Mouse (Mus musculus) neural tube, embryonic 15.5 days (tissue): ENCODE data around the gene Gnrhr. TPM values are rescaled to one million over a fixed set of nuclear protein-coding genes. Genes with fewer than 3 reads are reported as not detected.

Experiments used
- ATAC-seq: fragments of 200-750 bp; cut with Nextera tagmentation; 2 replicates; pipeline ENCODE4 v1.8.0; 2017; ENCODE audit warnings: mild to moderate bottlenecking, moderate TSS enrichment, moderate library complexity; ENCODE audit not compliant: low FRiP score
- H3K27ac ChIP-seq: fragments of 300-500 bp; sonication (generic); replicated peaks from 2 replicates; pipeline ENCODE4 v1.5.1; 2015; ENCODE audit warnings: mild to moderate bottlenecking, inconsistent platforms
- H3K27me3 ChIP-seq: fragments of 300-500 bp; sonication (generic); replicated peaks from 2 replicates; pipeline ENCODE4 v1.6.1; 2015; ENCODE audit warnings: inconsistent platforms
- H3K36me3 ChIP-seq: fragments of 300-500 bp; sonication (generic); 2 replicates; pipeline ENCODE4 v1.6.1; 2015; ENCODE audit warnings: inconsistent platforms
- H3K4me1 ChIP-seq: fragments of 300-500 bp; sonication (generic); 2 replicates; pipeline ENCODE4 v1.6.1; 2015; ENCODE audit warnings: inconsistent platforms
- H3K4me2 ChIP-seq: fragments of 300-500 bp; sonication (generic); 2 replicates; pipeline ENCODE4 v1.6.1; 2015; ENCODE audit warnings: inconsistent platforms, mild to moderate bottlenecking, moderate library complexity
- H3K4me3 ChIP-seq: fragments of 300-500 bp; sonication (generic); replicated peaks from 2 replicates; pipeline ENCODE4 v1.5.1; 2015; ENCODE audit warnings: mild to moderate bottlenecking, inconsistent platforms
- H3K9ac ChIP-seq: fragments of 300-500 bp; sonication (generic); replicated peaks from 2 replicates; pipeline ENCODE4 v1.6.1; 2015; ENCODE audit warnings: mild to moderate bottlenecking, inconsistent platforms
- H3K9me3 ChIP-seq: fragments of 300-500 bp; sonication (generic); replicated peaks from 2 replicates; pipeline ENCODE4 v1.6.1; 2016; ENCODE audit warnings: inconsistent platforms
- WGBS: fragments of 180-500 bp; shearing (Covaris S2); methylation state at CpG from one replicate; pipeline ENCODE4 v1.1.7; 2015; ENCODE audit warnings: mixed read lengths; 5-methylcytosine and 5-hydroxymethylcytosine counted together
- polyA plus RNA-seq: library from polyadenylated mRNA; unstranded; fragments of >200 nt; fragmentation: Nextera tagmentation; extraction: Ambion mirVana; gene quantifications from 2 replicates; pipeline ENCODE4 v1.2.1, GENCODE M21; 2015

Gnrhr gene
- not detected in 2 replicates for polyA plus RNA-seq

DNA sequence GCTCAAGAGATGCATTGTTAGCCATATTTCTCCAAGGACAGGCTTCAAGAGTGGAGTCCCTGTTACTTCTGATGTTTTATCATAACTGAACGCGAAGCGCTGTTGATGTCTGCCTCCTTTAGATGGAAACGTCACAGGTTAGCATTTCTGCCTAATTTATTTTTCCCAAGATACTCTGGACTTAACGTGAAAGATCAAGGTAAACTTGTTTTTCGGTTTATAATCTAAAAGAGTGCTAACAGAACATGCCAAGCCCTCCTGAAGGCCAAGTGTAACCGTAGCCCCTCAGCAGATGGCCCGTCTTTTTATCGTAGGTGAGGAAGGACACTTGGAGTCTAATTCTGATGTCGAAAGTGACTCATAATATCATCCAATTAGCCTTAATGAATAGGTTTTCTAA is at the start of gene Gnrhr:
TSS of gene Gnrhr (minus strand) at position 101 of the 400 bp plus-strand sequence.
- ATAC-seq: no peak
- WGBS: 91% methylated on average over 10 of the region's 10 CpGs
- H3K27ac ChIP-seq: no peak within 1 kb of the TSS

DNA sequence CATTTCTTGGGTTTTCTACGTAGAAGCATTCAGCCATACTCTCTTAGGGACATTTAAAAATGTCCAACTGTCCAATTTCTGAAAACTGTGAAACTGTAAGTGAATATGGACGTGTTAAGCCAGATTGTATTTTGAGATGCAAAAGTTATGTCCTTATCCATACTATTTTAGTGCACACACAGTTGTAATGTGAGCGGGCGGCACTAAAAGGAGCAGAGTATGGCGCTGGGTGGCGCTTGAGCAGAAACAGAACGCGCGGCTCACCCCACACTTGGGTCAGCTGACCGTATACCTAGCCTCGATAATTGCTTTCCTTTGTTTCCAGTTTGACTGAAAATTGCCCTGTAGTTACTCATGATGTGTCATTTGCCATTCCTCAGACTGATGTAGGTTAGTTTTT is 48.9 kb upstream of the Gnrhr start:
- H3K9me3 ChIP-seq: no peaks in the 10 kb centered on the region
- no peaks in the 10 kb centered on the region for H3K36me3 ChIP-seq
- H3K27ac ChIP-seq: no peak overlapping the region
- H3K27me3 ChIP-seq: no peaks in the 10 kb centered on the region
- H3K4me3 ChIP-seq: no peak overlapping the region
- no peaks in the 10 kb centered on the region for H3K4me1 ChIP-seq
- 95% methylated on average over 11 of the region's 11 CpGs for WGBS
- no peak overlapping the region for H3K4me2 ChIP-seq
- no peak overlapping the region for H3K9ac ChIP-seq
- no peak for ATAC-seq

More for the DNA sequence above, at the start of gene Gnrhr:
- no peak within 1 kb of the TSS for H3K9ac ChIP-seq
- no peaks in the 10 kb centered on the region for H3K9me3 ChIP-seq
- H3K4me3 ChIP-seq: no peak within 1 kb of the TSS
- no peak within 1 kb of the TSS for H3K4me2 ChIP-seq
- H3K36me3 ChIP-seq: no peaks in the 10 kb centered on the region
- H3K4me1 ChIP-seq: no peaks in the 10 kb centered on the region
- H3K27me3 ChIP-seq: no peaks in the 10 kb centered on the region

DNA sequence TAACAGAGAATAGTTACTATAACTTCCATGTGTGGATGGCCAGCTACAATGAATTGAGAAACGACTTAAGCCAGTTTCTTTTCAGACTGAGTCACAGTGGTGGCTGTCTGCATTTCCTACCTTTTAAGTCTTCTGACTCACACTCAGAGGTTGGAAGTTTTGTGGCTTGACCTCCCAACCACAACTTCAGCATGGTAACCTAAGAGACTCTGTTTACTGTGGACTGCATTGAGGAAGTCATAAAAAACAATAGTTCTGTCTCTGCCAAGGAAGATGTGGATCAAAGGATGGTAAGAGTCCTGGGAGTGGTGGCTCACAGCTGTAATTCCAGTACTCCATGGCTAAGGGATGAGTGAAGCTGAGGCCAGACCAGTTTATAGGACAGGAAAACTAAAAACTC is 47.2 kb upstream of the Gnrhr start:
- no peaks in the 10 kb centered on the region for H3K36me3 ChIP-seq
- no peaks in the 10 kb centered on the region for H3K4me1 ChIP-seq
- H3K27ac ChIP-seq: no peak overlapping the region
- H3K9ac ChIP-seq: no peak overlapping the region
- no peak for ATAC-seq
- no peaks in the 10 kb centered on the region for H3K27me3 ChIP-seq
- WGBS: 62% methylated on average over 1 of the region's 1 CpGs
- no peak overlapping the region for H3K4me2 ChIP-seq
- no peak overlapping the region for H3K4me3 ChIP-seq
- no peaks in the 10 kb centered on the region for H3K9me3 ChIP-seq

DNA sequence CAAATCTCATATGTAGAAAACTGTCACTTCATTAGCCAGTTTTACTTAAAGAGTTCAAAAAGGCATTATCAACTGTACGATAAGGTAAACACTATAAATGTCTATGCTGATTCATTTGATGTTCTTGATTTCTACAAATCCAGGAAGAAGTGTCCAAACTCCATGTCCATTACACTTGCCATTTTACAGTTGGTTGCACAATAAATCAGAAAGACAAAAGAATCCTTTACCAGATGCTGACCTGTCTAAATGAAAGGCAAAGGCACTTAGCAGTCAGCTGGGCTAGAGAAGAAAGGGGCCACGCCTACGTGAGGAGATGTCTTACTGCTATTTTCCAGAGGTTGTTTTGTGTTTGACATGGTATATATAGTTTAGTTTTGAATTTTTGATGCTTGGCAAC is 46.6 kb upstream of the Gnrhr start:
- no peak for ATAC-seq
- no peak overlapping the region for H3K9ac ChIP-seq
- H3K9me3 ChIP-seq: no peaks in the 10 kb centered on the region
- no peak overlapping the region for H3K4me3 ChIP-seq
- H3K4me1 ChIP-seq: no peaks in the 10 kb centered on the region
- H3K4me2 ChIP-seq: no peak overlapping the region
- WGBS: 89% methylated on average over 3 of the region's 3 CpGs
- no peaks in the 10 kb centered on the region for H3K27me3 ChIP-seq
- H3K27ac ChIP-seq: no peak overlapping the region
- H3K36me3 ChIP-seq: no peaks in the 10 kb centered on the region

DNA sequence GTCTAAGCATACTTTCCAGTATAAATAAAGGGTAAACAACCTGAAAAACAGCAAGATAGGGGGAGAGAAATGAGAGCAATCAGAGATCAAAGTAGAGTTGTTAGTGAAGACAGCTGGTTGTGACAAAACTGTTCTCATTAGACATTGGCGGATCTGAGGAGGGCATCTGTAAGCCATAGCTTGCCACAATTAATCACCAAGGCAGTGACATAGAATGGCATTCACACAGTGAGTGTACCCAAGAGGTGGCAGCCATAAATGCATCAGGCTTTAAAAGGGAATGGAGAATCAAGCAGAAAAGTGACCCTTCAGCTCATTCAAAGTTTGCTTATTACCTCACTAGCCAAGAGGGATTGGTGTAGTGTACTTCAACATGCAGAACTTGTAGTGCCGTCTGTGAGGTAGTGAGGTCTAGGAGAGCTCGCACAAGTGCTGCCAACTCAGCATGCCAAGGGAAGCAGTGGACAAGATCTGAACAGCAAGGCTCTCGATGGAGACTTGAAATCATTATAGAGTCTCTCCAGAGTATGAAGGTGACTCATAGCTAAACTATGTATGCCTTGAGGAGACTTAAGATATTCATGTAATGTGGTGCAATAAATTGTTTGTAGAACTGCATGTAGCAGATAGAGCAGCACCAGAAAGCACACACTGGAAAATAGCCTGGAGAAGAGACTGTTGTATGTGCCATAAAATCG is 29.6 kb upstream of the Gnrhr start:
- ATAC-seq: no peak
- H3K4me3 ChIP-seq: no peak overlapping the region
- 57% methylated on average over 5 of the region's 5 CpGs for WGBS

DNA sequence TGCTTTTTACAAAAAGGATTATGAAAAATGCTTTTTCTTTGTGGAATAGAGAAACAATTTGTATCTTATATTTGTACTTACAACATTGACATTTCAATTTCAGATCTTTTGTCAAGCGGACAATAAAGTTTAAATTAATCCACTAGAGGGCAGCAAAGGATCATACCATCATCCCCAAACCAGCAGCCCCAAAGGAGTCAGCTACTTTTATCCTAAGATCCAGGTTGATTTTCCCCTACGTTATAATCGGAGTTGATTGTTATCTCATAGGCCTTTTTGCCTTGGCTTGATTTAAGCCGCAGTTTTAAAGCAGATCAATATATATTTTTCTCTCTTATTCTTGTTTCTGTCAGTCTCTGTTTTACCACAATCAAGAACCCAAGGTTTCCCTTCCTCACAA is 6.3 kb downstream of the Gnrhr start:
- Histone ChIP-seq H3K9me3 (no peaks in the 10 kb centered on the region), H3K27ac (no peak overlapping the region), H3K36me3 (no peaks in the 10 kb centered on the region), H3K9ac (no peak overlapping the region), H3K27me3 (no peaks in the 10 kb centered on the region), H3K4me3 (no peak overlapping the region), H3K4me2 (no peak overlapping the region), H3K4me1 (no peaks in the 10 kb centered on the region)
- 14% methylated on average over 4 of the region's 4 CpGs for WGBS
- ATAC-seq: peak; percentile 74; the same call in 1 of the 2 replicates

More for the DNA sequence above, 29.6 kb upstream of the Gnrhr start:
- Histone ChIP-seq H3K4me2 (no peak overlapping the region), H3K36me3 (no peaks in the 10 kb centered on the region), H3K27ac (no peak overlapping the region), H3K9me3 (no peaks in the 10 kb centered on the region), H3K9ac (no peak overlapping the region), H3K4me1 (no peaks in the 10 kb centered on the region), H3K27me3 (no peaks in the 10 kb centered on the region)

DNA sequence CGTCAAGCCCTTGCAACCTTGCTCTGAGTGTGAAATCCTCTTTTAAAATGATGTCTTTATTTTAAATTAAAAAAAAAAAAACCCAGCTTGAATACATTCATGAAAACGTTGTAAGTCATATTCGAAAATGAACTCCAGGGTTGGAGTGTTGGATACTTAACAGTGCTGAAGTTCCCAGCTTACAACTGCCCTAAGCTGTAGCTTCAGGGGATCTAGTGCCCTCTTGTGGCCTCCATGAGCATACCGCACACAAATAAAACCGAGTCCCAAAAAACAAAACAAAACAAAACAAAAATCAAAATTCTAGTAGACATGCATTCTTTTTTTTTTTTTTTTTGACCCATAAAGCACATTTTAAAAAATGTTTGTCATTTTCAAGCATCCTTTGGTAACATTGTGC is 6.9 kb downstream of the Gnrhr start:
- Histone ChIP-seq H3K27ac (no peak overlapping the region), H3K4me3 (no peak overlapping the region), H3K27me3 (no peaks in the 10 kb centered on the region), H3K9ac (no peak overlapping the region), H3K9me3 (no peaks in the 10 kb centered on the region), H3K4me1 (no peaks in the 10 kb centered on the region), H3K36me3 (no peaks in the 10 kb centered on the region), H3K4me2 (no peak overlapping the region)
- WGBS: 24% methylated on average over 5 of the region's 5 CpGs
- no peak; the same call in 1 of the 2 replicates for ATAC-seq

DNA sequence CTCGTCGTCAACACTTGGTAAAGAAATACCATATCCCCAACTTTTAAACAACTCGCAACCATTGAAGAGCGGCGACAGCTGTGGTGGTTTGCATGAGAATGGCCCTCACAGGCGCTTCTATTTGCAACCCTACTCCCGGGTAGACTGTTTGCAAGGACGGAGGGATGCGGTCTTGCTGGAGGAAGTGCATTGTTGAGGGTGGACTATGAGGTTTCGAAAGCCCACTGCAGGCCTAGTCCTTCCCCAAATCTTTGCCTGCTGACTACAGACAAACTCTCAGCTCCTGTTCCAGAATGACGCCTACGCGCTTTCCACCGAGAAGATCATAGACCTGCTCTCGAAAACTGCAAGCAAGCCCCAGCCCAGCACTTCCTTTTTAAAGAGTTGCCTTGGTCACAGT is 7.4 kb downstream of the Gnrhr start:
- no peaks in the 10 kb centered on the region for H3K27me3 ChIP-seq
- H3K4me3 ChIP-seq: no peak overlapping the region
- no peaks in the 10 kb centered on the region for H3K4me1 ChIP-seq
- 50% methylated on average over 15 of the region's 15 CpGs for WGBS
- no peak overlapping the region for H3K4me2 ChIP-seq
- H3K27ac ChIP-seq: no peak overlapping the region
- no peak for ATAC-seq
- no peaks in the 10 kb centered on the region for H3K36me3 ChIP-seq
- H3K9me3 ChIP-seq: no peaks in the 10 kb centered on the region
- H3K9ac ChIP-seq: no peak overlapping the region

DNA sequence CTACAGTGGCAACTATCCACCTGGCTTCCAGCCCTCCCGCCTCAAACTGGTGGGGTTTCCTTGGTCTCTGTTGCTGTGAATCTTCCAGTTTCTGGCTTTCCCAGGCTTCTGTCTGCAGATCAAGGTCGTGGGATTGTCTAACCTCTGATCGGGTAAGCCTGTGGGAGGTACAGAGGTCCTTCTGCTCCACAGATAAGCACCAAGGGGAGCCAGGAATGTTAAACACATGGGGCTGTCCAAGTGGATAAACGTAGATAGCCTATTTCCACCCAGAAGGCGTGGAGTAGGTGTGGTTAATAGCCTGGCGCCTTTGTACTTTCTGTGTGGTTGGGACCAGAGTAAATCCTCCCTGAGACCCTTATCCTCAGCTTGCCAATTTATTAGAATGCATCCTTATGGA is 10.3 kb downstream of the Gnrhr start:
- WGBS: 79% methylated on average over 6 of the region's 6 CpGs
- H3K36me3 ChIP-seq: no peaks in the 10 kb centered on the region

DNA sequence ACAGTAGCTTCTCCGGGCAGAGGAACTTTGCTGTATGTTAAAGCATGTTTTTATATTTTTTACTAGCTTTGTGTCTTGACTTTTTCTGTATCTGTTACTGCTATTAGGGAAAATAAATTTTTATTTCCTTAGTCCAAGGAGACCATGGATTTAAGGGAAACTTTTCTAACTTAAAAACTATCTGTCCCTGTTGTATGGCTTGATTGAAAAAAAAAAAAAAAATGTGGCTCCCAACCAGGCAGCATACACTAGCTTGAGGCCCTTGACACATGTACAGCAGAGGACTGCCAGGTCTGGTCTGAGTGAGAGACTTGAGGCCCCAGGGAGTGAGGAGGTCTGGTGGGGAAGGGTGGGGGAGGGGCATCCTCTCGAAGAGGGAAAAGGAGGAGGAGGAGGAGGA is 23.9 kb downstream of the Gnrhr start:
- 60% methylated on average over 2 of the region's 2 CpGs for WGBS

More for the DNA sequence above, 10.3 kb downstream of the Gnrhr start:
- no peaks in the 10 kb centered on the region for H3K4me1 ChIP-seq
- no peak overlapping the region for H3K4me3 ChIP-seq
- no peaks in the 10 kb centered on the region for H3K27me3 ChIP-seq
- H3K9ac ChIP-seq: no peak overlapping the region
- ATAC-seq: no peak
- H3K27ac ChIP-seq: no peak overlapping the region
- no peaks in the 10 kb centered on the region for H3K9me3 ChIP-seq
- H3K4me2 ChIP-seq: no peak overlapping the region

DNA sequence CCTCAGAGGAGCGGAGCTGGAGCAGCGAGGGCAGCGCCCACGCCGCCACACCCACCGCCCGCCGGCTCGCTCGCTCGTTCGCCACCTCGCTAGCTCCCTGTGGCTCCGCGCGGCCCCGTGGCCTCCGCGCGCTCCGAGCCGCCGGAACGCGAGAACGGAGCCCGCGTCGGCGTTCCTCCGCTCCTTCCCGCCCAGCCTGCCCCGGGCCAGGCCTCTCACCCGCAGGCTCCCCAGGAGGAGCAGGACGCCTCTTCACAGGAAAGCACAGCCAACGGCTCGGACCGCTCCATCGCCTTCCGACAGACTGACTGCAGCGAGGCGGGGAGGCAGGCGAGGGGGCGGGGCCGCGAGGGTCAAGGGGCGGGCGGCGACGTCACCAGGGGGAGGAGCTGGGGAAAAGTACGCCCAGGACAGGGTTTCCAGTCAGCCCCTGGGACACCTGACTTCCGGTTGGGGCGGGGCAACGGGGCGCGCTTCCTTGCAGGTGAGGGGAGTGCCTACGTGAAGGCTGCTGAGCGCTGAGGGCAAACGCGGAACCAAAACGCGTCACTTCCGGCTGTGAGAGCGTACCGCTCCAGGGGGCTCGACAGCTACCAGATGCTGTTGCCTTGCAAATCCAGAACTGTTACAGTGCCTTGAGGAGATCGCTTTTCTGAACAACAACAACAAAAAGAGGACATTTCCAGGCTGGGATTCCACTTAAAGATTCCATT is 25.1 kb downstream of the Gnrhr start, which contains the start of gene Uba6:
TSS of gene Uba6 (minus strand) at position 355 of the 713 bp plus-strand sequence.
- Histone ChIP-seq H3K9me3 (no peaks in the 10 kb centered on the region), H3K27me3 (no peaks in the 10 kb centered on the region), H3K4me1 (peaks cover 16% of the 10 kb centered on the region), H3K36me3 (peaks cover 12% of the 10 kb centered on the region; the same call in 1 of the 2 replicates), H3K27ac (peak within 1 kb of the TSS; percentile 97), H3K9ac (peak within 1 kb of the TSS; percentile 82), H3K4me2 (peak within 1 kb of the TSS; percentile 71), H3K4me3 (peak within 1 kb of the TSS; percentile 79)
- WGBS: under 1% methylated on average over 65 of the region's 67 CpGs
- peak; percentile 100 for ATAC-seq

More for the DNA sequence above, 23.9 kb downstream of the Gnrhr start:
- no peak overlapping the region for H3K4me3 ChIP-seq
- no peak overlapping the region for H3K9ac ChIP-seq
- no peaks in the 10 kb centered on the region for H3K27me3 ChIP-seq
- H3K4me1 ChIP-seq: peaks cover 16% of the 10 kb centered on the region
- no peak overlapping the region for H3K4me2 ChIP-seq
- H3K27ac ChIP-seq: no peak overlapping the region
- no peaks in the 10 kb centered on the region for H3K9me3 ChIP-seq
- ATAC-seq: no peak
- H3K36me3 ChIP-seq: peaks cover 7% of the 10 kb centered on the region; the same call in 1 of the 2 replicates

DNA sequence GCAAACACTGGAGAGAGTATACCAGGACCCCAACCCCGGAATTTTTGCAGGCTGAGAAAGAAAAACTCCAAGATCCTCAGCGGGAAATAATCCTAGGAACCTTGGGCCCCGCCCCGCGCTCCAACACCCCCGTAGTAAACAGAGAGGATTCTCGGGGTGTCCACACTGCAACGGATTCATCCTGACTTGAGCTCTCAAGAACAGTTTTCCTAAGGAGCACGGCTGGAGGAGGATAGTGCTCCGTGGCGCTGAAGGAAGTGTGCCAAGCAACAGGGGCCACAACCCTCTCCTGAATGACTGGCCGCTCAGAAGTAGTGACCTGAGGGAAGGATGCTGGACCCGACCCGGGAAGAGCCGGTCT is 25.6 kb downstream of the Gnrhr start:
- H3K9me3 ChIP-seq: no peaks in the 10 kb centered on the region
- peaks cover 16% of the 10 kb centered on the region for H3K4me1 ChIP-seq
- peak overlapping the region; percentile 97 for H3K27ac ChIP-seq
- H3K4me3 ChIP-seq: peak overlapping the region; percentile 79
- H3K36me3 ChIP-seq: peaks cover 15% of the 10 kb centered on the region; the same call in 1 of the 2 replicates
- no peaks in the 10 kb centered on the region for H3K27me3 ChIP-seq
- 0% methylated on average over 15 of the region's 15 CpGs for WGBS
- H3K4me2 ChIP-seq: peak overlapping the region; percentile 71
- peak; percentile 0; the same call in 1 of the 2 replicates for ATAC-seq
- H3K9ac ChIP-seq: peak overlapping the region; percentile 82
